10 mouse cellular contexts compared by ENCODE assay signal in the genomic region with DNA sequence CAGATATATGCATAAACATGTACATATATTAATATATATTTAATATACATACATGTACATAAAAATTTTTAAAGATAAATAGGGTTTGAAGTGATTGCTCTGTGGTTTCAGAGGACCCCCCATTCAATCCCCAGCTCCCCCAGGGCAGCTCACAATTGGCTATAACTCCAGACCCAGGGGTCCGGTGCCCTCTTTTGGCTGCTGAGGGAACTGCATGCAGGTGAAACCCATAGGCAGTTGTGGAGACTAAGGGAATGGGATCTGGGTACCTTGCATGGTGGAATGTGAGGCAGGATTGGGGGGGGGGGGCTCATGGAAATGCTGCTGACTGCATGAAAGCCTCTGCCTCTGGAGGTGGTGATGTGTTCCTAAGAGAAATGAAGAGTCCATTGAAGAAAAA. TPM values are rescaled to one million over a fixed set of nuclear protein-coding genes. Genes with fewer than 3 reads are reported as not detected.
DNase-seq lines count a peak whose midpoint lies in the region; ATAC-seq and TF ChIP-seq lines count a peak whose summit lies in the region.
"Had no signal": no experiment of that assay in that cellular context is flagged by ENCODE, and none has a peak within 500 bp of the region (broad histone marks: within the 10 kb centered on the region; RNA-seq: fewer than 3 reads in every experiment).

No protein-coding gene starts in this region.

- no peaks in the 10 kb centered on the region for H3K9me3 ChIP-seq in kidney, embryonic 14.5 days (ENCODE audit: control insufficient read depth, low read length)
- no peaks in the 10 kb centered on the region for H3K9me3 ChIP-seq in E14TG2a.4 (ENCODE audit: low read length)
- no peaks in the 10 kb centered on the region for H3K9me3 ChIP-seq in liver, postnatal 0 days (ENCODE audit: low read length)
- H3K9me3 ChIP-seq: lung, embryonic 15.5 days; stomach, embryonic 15.5 days had no signal

- H3K4me2 ChIP-seq in kidney, embryonic 14.5 days (replicated peaks; ENCODE audit: low read depth, low read length): no peak overlapping the region
- H3K4me2 ChIP-seq in liver, postnatal 0 days (ENCODE audit: low read depth, low read length): no peak overlapping the region
- H3K4me2 ChIP-seq: lung, embryonic 15.5 days; stomach, embryonic 15.5 days had no signal

- peak; percentile 50 for DNase-seq in kidney, adult 18-20 months
- peak; percentile 40 for DNase-seq in adipocyte (ENCODE audit: low spot score)
- DNase-seq in liver, postnatal 0 days: peak; percentile 67
- no peak for DNase-seq in urinary bladder, postnatal 36 days (ENCODE audit: low spot score in 2 of 2)
- DNase-seq in heart, adult 11 months: no peak
- no peak for DNase-seq in right cerebral cortex, postnatal 36 days (ENCODE audit: low spot score in 2 of 2)

- H3K4me3 ChIP-seq in kidney, embryonic 14.5 days (ENCODE audit: low read length): no peak overlapping the region
- H3K4me3 ChIP-seq in E14TG2a.4 (replicated peaks; ENCODE audit: low read length): no peak overlapping the region
- H3K4me3 ChIP-seq in liver, postnatal 0 days (ENCODE audit: low read depth, low read length): no peak overlapping the region
- H3K4me3 ChIP-seq: lung, embryonic 15.5 days; stomach, embryonic 15.5 days had no signal

- no peak for ATAC-seq in kidney, embryonic 14.5 days (ENCODE audit: low FRiP score, low TSS enrichment)
- no peak for ATAC-seq in liver, postnatal 0 days

- peaks cover 2% of the 10 kb centered on the region; the same call in 1 of the 2 replicates for H3K4me1 ChIP-seq in kidney, embryonic 14.5 days (ENCODE audit: control insufficient read depth, insufficient read depth, low read length)
- H3K4me1 ChIP-seq in E14TG2a.4 (replicated peaks; ENCODE audit: low read depth, low read length): peaks cover 56% of the 10 kb centered on the region
- no peaks in the 10 kb centered on the region for H3K4me1 ChIP-seq in liver, postnatal 0 days (ENCODE audit: insufficient read depth)
- H3K4me1 ChIP-seq: stomach, embryonic 15.5 days had no signal

- no peak overlapping the region for H3K27ac ChIP-seq in kidney, embryonic 14.5 days (ENCODE audit: low read depth, low read length)
- H3K27ac ChIP-seq in liver, postnatal 0 days (ENCODE audit: low read depth): no peak overlapping the region
- H3K27ac ChIP-seq: lung, embryonic 15.5 days; stomach, embryonic 15.5 days had no signal

- 16% methylated on average over 1 of the region's 1 CpGs for WGBS in kidney, embryonic 14.5 days
- WGBS in liver, postnatal 0 days (ENCODE audit: insufficient replicate concordance): 24% methylated on average over 1 of the region's 1 CpGs

- H3K36me3 ChIP-seq in kidney, embryonic 14.5 days (ENCODE audit: control insufficient read depth, insufficient read depth, low read length): no peaks in the 10 kb centered on the region
- no peaks in the 10 kb centered on the region for H3K36me3 ChIP-seq in E14TG2a.4 (ENCODE audit: insufficient read depth, low read length)
- no peaks in the 10 kb centered on the region for H3K36me3 ChIP-seq in liver, postnatal 0 days (replicated peaks; ENCODE audit: insufficient read depth, low read length)
- H3K36me3 ChIP-seq: lung, embryonic 15.5 days; stomach, embryonic 15.5 days had no signal

- peak; percentile 98 for TF ChIP-seq CTCF in E14TG2a.4 (conservative IDR thresholded peaks at IDR 0.05; ENCODE audit: low read length)
- TF ChIP-seq CTCF in liver, postnatal 0 days (IDR thresholded peaks at IDR 0.05; ENCODE audit: low read depth): peak; percentile 78

- no peak for TF ChIP-seq EP300 in liver, postnatal 0 days (IDR thresholded peaks at IDR 0.05; ENCODE audit: low read depth)

- H3K9ac ChIP-seq in kidney, embryonic 14.5 days (ENCODE audit: low read depth, low read length): no peak overlapping the region
- H3K9ac ChIP-seq in liver, postnatal 0 days (replicated peaks): no peak overlapping the region
- H3K9ac ChIP-seq: lung, embryonic 15.5 days; stomach, embryonic 15.5 days had no signal

- H3K27me3 ChIP-seq in kidney, embryonic 14.5 days (ENCODE audit: control insufficient read depth, insufficient read depth, low read length): peaks cover 2% of the 10 kb centered on the region; the same call in 1 of the 2 replicates
- H3K27me3 ChIP-seq in E14TG2a.4 (ENCODE audit: insufficient read depth, low read length): peaks cover 21% of the 10 kb centered on the region
- peaks cover 14% of the 10 kb centered on the region for H3K27me3 ChIP-seq in liver, postnatal 0 days (ENCODE audit: insufficient read depth, low read length)
- H3K27me3 ChIP-seq: stomach, embryonic 15.5 days had no signal

RNA-seq across cellular contexts. Expression of a gene that starts 16.2 kb away (rescaled TPM):
- 2.0 and 2.4 TPM in 2 replicates for polyA plus RNA-seq in kidney, embryonic 14.5 days (2014; fragmentation: Nextera tagmentation; extraction: Ambion mirVana)
- not detected in 2 replicates for polyA plus RNA-seq in liver, postnatal 0 days (2015; fragmentation: Nextera tagmentation; extraction: Ambion mirVana)

RNA-seq across cellular contexts. Expression of a gene that starts 25.3 kb away (rescaled TPM):
- polyA plus RNA-seq in kidney, embryonic 14.5 days (2014; fragmentation: Nextera tagmentation; extraction: Ambion mirVana): 116 and 120 TPM in 2 replicates
- polyA plus RNA-seq in liver, postnatal 0 days (2015; fragmentation: Nextera tagmentation; extraction: Ambion mirVana): 58.7 and 61.8 TPM in 2 replicates

RNA-seq across cellular contexts. Expression of a gene that starts 52.4 kb away (rescaled TPM):
- polyA plus RNA-seq in kidney, embryonic 14.5 days (2014; fragmentation: Nextera tagmentation; extraction: Ambion mirVana): 57.8 and 75.5 TPM in 2 replicates
- 8.2 and 10.1 TPM in 2 replicates for polyA plus RNA-seq in liver, postnatal 0 days (2015; fragmentation: Nextera tagmentation; extraction: Ambion mirVana)

Comparison
In these comparisons a context has a peak if more than half of its experiments do, and no peak if none do; other contexts are left out.
1. DNase-seq: peak in kidney, adult 18-20 months (single experiment), adipocyte (single experiment) and liver, postnatal 0 days (single experiment); none in urinary bladder, postnatal 36 days (0 of 2), heart, adult 11 months (single experiment) and right cerebral cortex, postnatal 36 days (0 of 2).